In genomic region chr3:96904851-96905541, GRCm38 (mm10) we compare ENCODE assay signal across 8 mouse cellular contexts. TPM values are rescaled to one million over a fixed set of nuclear protein-coding genes. Genes with fewer than 3 reads are reported as not detected.
DNase-seq lines count a peak whose midpoint lies in the region; ATAC-seq and TF ChIP-seq lines count a peak whose summit lies in the region.

TSS of gene Gpr89 (minus strand) at chr3:96905346.

- peaks cover 3 to 20% of the 10 kb centered on the region in 2 experiments; a peak in 3 of 4 replicates for H3K4me1 ChIP-seq in CH12.LX (ENCODE audit: control insufficient read depth in 1 of 2, insufficient read depth in 2 of 2)
- H3K4me1 ChIP-seq in forebrain, embryonic 11.5 days (replicated peaks; ENCODE audit: control insufficient read depth, insufficient read depth, low read length), result peaks cover 5% of the 10 kb centered on the region; the same call in 1 of the 2 replicates
- H3K4me1 ChIP-seq in heart, embryonic 16.5 days (ENCODE audit: control insufficient read depth, insufficient read depth, low read length), result peaks cover 9% of the 10 kb centered on the region
- H3K4me1 ChIP-seq in liver, embryonic 15.5 days (replicated peaks), result peaks cover 28% of the 10 kb centered on the region
- H3K4me1 ChIP-seq in neural tube, embryonic 12.5 days, result peaks cover 7% of the 10 kb centered on the region

- peak; percentile 93 for DNase-seq in CH12.LX (ENCODE audit: extremely low read depth)
- DNase-seq in c-Kit-positive CD71-positive TER-119-negative erythroid progenitor cells, embryonic 14.5 days (ENCODE audit: low read depth), result peak; percentile 91
- peak; percentile 97 for DNase-seq in forebrain, embryonic 11.5 days (ENCODE audit: low spot score)
- DNase-seq in kidney, postnatal 36 days, result peak; percentile 97
- DNase-seq in telencephalon, adult 2 months (ENCODE audit: low read depth, low spot score), result peak; percentile 90

- dilution Hi-C loops in CH12.LX (cut with MboI; ENCODE audit: extremely low pct_ligation_motif_present, extremely low pct_unique_long_range_greater_than_20kb, low sequenced_read_pairs), result no loop called here

- peak; percentile 98 for ATAC-seq in forebrain, embryonic 11.5 days (replicated peaks; ENCODE audit: low FRiP score)
- ATAC-seq in heart, embryonic 16.5 days (replicated peaks; ENCODE audit: extremely low read depth, insufficient read depth, low FRiP score), result peak; percentile 94
- ATAC-seq in liver, embryonic 15.5 days (ENCODE audit: insufficient read depth), result peak; percentile 96
- peak; percentile 98 for ATAC-seq in neural tube, embryonic 12.5 days (ENCODE audit: low FRiP score, low read depth)

- no peak within 1 kb of the TSS for H3K27ac ChIP-seq in CH12.LX (ENCODE audit: insufficient read depth, low read depth)
- no peak within 1 kb of the TSS for H3K27ac ChIP-seq in forebrain, embryonic 11.5 days (ENCODE audit: low read depth, low read length)
- no peak within 1 kb of the TSS for H3K27ac ChIP-seq in heart, embryonic 16.5 days (ENCODE audit: low read length)
- H3K27ac ChIP-seq in liver, embryonic 15.5 days (replicated peaks), result peak within 1 kb of the TSS; percentile 43
- no peak within 1 kb of the TSS for H3K27ac ChIP-seq in neural tube, embryonic 12.5 days

- H3K4me3 ChIP-seq in CH12.LX (replicated peaks in 1 of 3; ENCODE audit: low read depth in 2 of 3, low read length in 2 of 3, poor library complexity in 1 of 3), result peak within 1 kb of the TSS; percentile 86 to 100 (median 97)
- peak within 1 kb of the TSS; percentile 95 for H3K4me3 ChIP-seq in forebrain, embryonic 11.5 days (ENCODE audit: low read depth, low read length)
- H3K4me3 ChIP-seq in heart, embryonic 16.5 days (ENCODE audit: low read length), result peak within 1 kb of the TSS; percentile 92
- H3K4me3 ChIP-seq in liver, embryonic 15.5 days (replicated peaks), result peak within 1 kb of the TSS; percentile 75
- H3K4me3 ChIP-seq in neural tube, embryonic 12.5 days, result peak within 1 kb of the TSS; percentile 95

- no peaks in the 10 kb centered on the region for H3K9me3 ChIP-seq in CH12.LX (replicated peaks; ENCODE audit: low read length)
- no peaks in the 10 kb centered on the region for H3K9me3 ChIP-seq in forebrain, embryonic 11.5 days (ENCODE audit: control insufficient read depth, low read length)
- no peaks in the 10 kb centered on the region for H3K9me3 ChIP-seq in heart, embryonic 16.5 days (replicated peaks; ENCODE audit: control insufficient read depth, low read length)
- H3K9me3 ChIP-seq in liver, embryonic 15.5 days (replicated peaks), result no peaks in the 10 kb centered on the region
- H3K9me3 ChIP-seq in neural tube, embryonic 12.5 days, result no peaks in the 10 kb centered on the region

- no peak for TF ChIP-seq EP300 in CH12.LX (IDR thresholded peaks at IDR 0.05; ENCODE audit: low read length)

- in situ Hi-C loops in CH12.LX (cut with MboI; ENCODE audit: low pct_ligation_motif_present, low pct_unique_long_range_greater_than_20kb, low sequenced_read_pairs), result no loop called here

- TF ChIP-seq RAD21 in CH12.LX (IDR thresholded peaks at IDR 0.05; ENCODE audit: low read depth, low read length), result no peak

- WGBS in forebrain, embryonic 11.5 days, result under 1% methylated on average over 40 of the region's 40 CpGs
- WGBS in heart, embryonic 16.5 days, result under 1% methylated on average over 40 of the region's 40 CpGs
- under 1% methylated on average over 40 of the region's 40 CpGs for WGBS in liver, embryonic 15.5 days (ENCODE audit: insufficient replicate concordance)
- under 1% methylated on average over 40 of the region's 40 CpGs for WGBS in neural tube, embryonic 12.5 days

- H3K27me3 ChIP-seq in CH12.LX (replicated peaks), result no peaks in the 10 kb centered on the region
- peaks cover 2% of the 10 kb centered on the region; the same call in 1 of the 2 replicates for H3K27me3 ChIP-seq in forebrain, embryonic 11.5 days (ENCODE audit: control insufficient read depth, insufficient read depth, low read length)
- peaks cover 5% of the 10 kb centered on the region for H3K27me3 ChIP-seq in heart, embryonic 16.5 days (ENCODE audit: control insufficient read depth, insufficient read depth, low read length)
- H3K27me3 ChIP-seq in liver, embryonic 15.5 days, result peaks cover 11% of the 10 kb centered on the region; the same call in 1 of the 2 replicates
- no peaks in the 10 kb centered on the region for H3K27me3 ChIP-seq in neural tube, embryonic 12.5 days (replicated peaks)

- peak; percentile 90 for TF ChIP-seq POLR2A in CH12.LX (IDR thresholded peaks at IDR 0.05; ENCODE audit: low read depth, low read length)

- H3K79me2 ChIP-seq in CH12.LX (replicated peaks; ENCODE audit: control insufficient read depth, extremely low read depth, insufficient read depth, poor library complexity, severe bottlenecking), result 0 out of 2 replicates have a peak, but pooled peaks cover 2% of the 10 kb centered on the region

- H3K9ac ChIP-seq in CH12.LX (ENCODE audit: insufficient read depth, low read depth), result peak within 1 kb of the TSS; percentile 64
- peak within 1 kb of the TSS; percentile 87 for H3K9ac ChIP-seq in forebrain, embryonic 11.5 days (ENCODE audit: low read length)
- peak within 1 kb of the TSS; percentile 90 for H3K9ac ChIP-seq in heart, embryonic 16.5 days (ENCODE audit: low read length)
- peak within 1 kb of the TSS; percentile 87 for H3K9ac ChIP-seq in liver, embryonic 15.5 days
- H3K9ac ChIP-seq in neural tube, embryonic 12.5 days, result peak within 1 kb of the TSS; percentile 92

- TF ChIP-seq CTCF in CH12.LX (conservative IDR thresholded peaks at IDR 0.05 in 1 of 2, IDR thresholded peaks at IDR 0.05 in 1 of 2; ENCODE audit: low read depth in 2 of 2, low read length in 2 of 2), result no peak

- H3K36me3 ChIP-seq in CH12.LX (replicated peaks in 1 of 2; ENCODE audit: control insufficient read depth in 1 of 2, insufficient read depth in 1 of 2, low read length in 1 of 2), result peaks cover 0 to 17% of the 10 kb centered on the region in 2 experiments
- H3K36me3 ChIP-seq in forebrain, embryonic 11.5 days (ENCODE audit: control insufficient read depth, insufficient read depth, low read length), result no peaks in the 10 kb centered on the region
- no peaks in the 10 kb centered on the region for H3K36me3 ChIP-seq in heart, embryonic 16.5 days (ENCODE audit: control insufficient read depth, insufficient read depth)
- H3K36me3 ChIP-seq in liver, embryonic 15.5 days (replicated peaks), result no peaks in the 10 kb centered on the region
- no peaks in the 10 kb centered on the region for H3K36me3 ChIP-seq in neural tube, embryonic 12.5 days

- H3K4me2 ChIP-seq in CH12.LX (ENCODE audit: insufficient read depth, low read depth, poor library complexity, severe bottlenecking), result peak within 1 kb of the TSS; percentile 97
- peak within 1 kb of the TSS; percentile 96 for H3K4me2 ChIP-seq in forebrain, embryonic 11.5 days (ENCODE audit: low read depth, low read length, severe bottlenecking)
- H3K4me2 ChIP-seq in heart, embryonic 16.5 days (ENCODE audit: low read depth, low read length), result peak within 1 kb of the TSS; percentile 81
- H3K4me2 ChIP-seq in liver, embryonic 15.5 days, result peak within 1 kb of the TSS; percentile 93
- peak within 1 kb of the TSS; percentile 80 for H3K4me2 ChIP-seq in neural tube, embryonic 12.5 days (replicated peaks)

TF ChIP-seq in CH12.LX, 34 proteins besides CTCF, POLR2A, EP300 and RAD21 (continues in another document):
- TF ChIP-seq ELF1 (IDR thresholded peaks at IDR 0.05; ENCODE audit: low read depth, low read length) (0 out of 2 replicates have a peak, but pooled peaks have one; percentile 18), PAX5 (IDR thresholded peaks at IDR 0.05; ENCODE audit: low read length) (no peak), TBP (conservative IDR thresholded peaks at IDR 0.05; ENCODE audit: low read depth, low read length) (peak; percentile 89), ZKSCAN1 (IDR thresholded peaks at IDR 0.05; ENCODE audit: borderline replicate concordance, low read depth, low read length) (no peak), ETS1 (conservative IDR thresholded peaks at IDR 0.05; ENCODE audit: low read depth, low read length) (no peak), NRF1 (IDR thresholded peaks at IDR 0.05; ENCODE audit: low read depth, low read length) (no peak), ZC3H11A (IDR thresholded peaks at IDR 0.05; ENCODE audit: low read depth, low read length) (no peak), MAZ (IDR thresholded peaks at IDR 0.05; ENCODE audit: low read depth, low read length) (no peak), KAT2A (IDR thresholded peaks at IDR 0.05; ENCODE audit: insufficient replicate concordance, low read length) (no peak), USF2 (conservative IDR thresholded peaks at IDR 0.05; ENCODE audit: low read depth, low read length) (no peak), BHLHE40 (IDR thresholded peaks at IDR 0.05; ENCODE audit: low read depth, low read length) (no peak), SIN3A (IDR thresholded peaks at IDR 0.05; ENCODE audit: low read length) (peak; percentile 75), POLR2AphosphoS2 (IDR thresholded peaks at IDR 0.05; ENCODE audit: low read depth, low read length) (no peak), MEF2A (IDR thresholded peaks at IDR 0.05; ENCODE audit: borderline replicate concordance, low read depth, low read length) (no peak), CHD2 (IDR thresholded peaks at IDR 0.05; ENCODE audit: low read length) (no peak), TCF12 (IDR thresholded peaks at IDR 0.05; ENCODE audit: low read depth, low read length) (peak; percentile 77), JUND (conservative IDR thresholded peaks at IDR 0.05; ENCODE audit: low read depth, low read length) (no peak), MAX (IDR thresholded peaks at IDR 0.05; ENCODE audit: low read length) (0 out of 2 replicates have a peak, but pooled peaks have one; percentile 14), IRF4 (IDR thresholded peaks at IDR 0.05; ENCODE audit: low read depth, low read length) (no peak), MYC (IDR thresholded peaks at IDR 0.05; ENCODE audit: low read depth, low read length) (no peak), CHD1 (IDR thresholded peaks at IDR 0.05; ENCODE audit: low read depth, low read length) (no peak), USF1 (IDR thresholded peaks at IDR 0.05; ENCODE audit: low read depth, low read length) (no peak), ZNF384 (IDR thresholded peaks at IDR 0.05; ENCODE audit: low read depth, low read length) (no peak), NELFE (IDR thresholded peaks at IDR 0.05; ENCODE audit: low read depth, low read length) (peak; percentile 77; the same call in 1 of the 2 replicates), SMC3 (IDR thresholded peaks at IDR 0.05; ENCODE audit: low read depth, low read length) (no peak)

RNA-seq across cellular contexts. Expression of gene Gpr89, which starts in this region (rescaled TPM):
- total RNA-seq in CH12.LX (2012; rRNA removed), result 27.9 and 28.9 TPM in 2 replicates
- 30.8 and 32.8 TPM in 2 replicates for total RNA-seq in CH12.LX (2014; rRNA removed)
- 31.3 and 31.9 TPM in 2 replicates for polyA plus RNA-seq in CH12.LX (2012; ENCODE audit: insufficient read length, low read depth)
- polyA plus RNA-seq in forebrain, embryonic 11.5 days (2014; fragmentation: Nextera tagmentation; extraction: Ambion mirVana), result 35.4 and 36.0 TPM in 2 replicates
- 26.1 and 28.4 TPM in 2 replicates for polyA plus RNA-seq in heart, embryonic 16.5 days (2015; fragmentation: Nextera tagmentation; extraction: Ambion mirVana)
- polyA plus RNA-seq in liver, embryonic 15.5 days (2015; fragmentation: Nextera tagmentation; extraction: Ambion mirVana), result 22.3 and 23.6 TPM in 2 replicates
- 37.8 and 38.1 TPM in 2 replicates for polyA plus RNA-seq in neural tube, embryonic 12.5 days (2016; fragmentation: Nextera tagmentation; extraction: Ambion mirVana)
